Mouse (Mus musculus) MN1 (cell line): ENCODE measurements around the gene Blnk.

Experiments
- DNase-seq: peaks from one replicate; pipeline ENCODE4 v3.0.0-alpha.2; 2016; ENCODE audit warnings: low spot score

Blnk gene

DNA sequence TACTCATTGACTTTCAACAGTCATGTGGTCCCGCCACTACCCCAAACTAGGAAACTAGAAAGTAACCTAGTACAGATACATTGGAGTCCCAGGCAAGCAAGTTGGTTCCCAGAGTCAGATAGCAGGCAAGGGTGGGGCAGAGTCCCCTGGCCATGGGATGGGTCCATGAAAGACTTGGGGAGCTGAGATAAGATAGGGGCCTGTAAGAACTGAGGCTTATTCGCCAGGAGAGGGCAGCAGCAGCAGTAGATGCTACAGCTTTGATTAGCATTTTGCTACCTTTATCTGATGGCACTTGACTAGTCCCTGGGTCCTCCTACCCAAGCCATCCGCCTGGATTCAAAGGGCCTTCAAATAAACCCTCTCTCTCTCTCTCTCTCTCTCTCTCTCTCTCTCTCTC is 5.2 kb upstream of the Blnk start:
- DNase-seq: no peak

DNA sequence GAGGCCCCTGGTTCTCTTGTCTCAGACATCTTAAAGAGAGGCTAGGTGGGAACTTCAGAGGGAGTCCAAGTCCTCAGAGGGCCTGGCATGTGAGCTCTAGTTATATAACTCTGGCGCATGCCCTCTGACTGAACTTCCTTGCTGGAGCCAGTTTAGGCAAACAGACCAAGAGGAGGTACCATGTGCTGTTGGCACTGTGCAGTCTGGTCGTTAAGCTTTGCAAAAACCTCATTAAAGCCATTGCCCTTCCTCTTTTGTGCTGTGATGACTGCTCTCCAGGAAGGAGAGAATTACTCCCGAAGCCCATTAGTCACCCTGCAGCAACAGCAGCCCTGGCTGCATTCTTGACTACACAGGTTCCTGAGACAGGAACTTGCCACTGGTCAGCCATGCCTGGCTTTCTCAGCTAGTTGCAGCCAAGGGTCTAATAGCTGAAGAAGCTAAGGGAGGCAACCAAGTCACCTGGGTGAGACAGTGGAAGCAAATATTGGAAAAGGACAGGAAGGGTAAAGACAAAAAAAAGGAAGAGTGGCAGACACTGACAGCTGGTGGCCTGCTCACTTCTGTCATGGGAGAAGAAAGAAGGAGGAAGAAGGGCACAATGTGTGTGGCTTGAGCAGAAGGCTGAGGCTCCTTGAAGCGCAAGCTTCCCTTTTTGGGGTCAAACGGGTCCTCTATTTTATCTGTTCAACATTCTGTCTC is 4.3 kb upstream of the Blnk start:
- DNase-seq: no peak

DNA sequence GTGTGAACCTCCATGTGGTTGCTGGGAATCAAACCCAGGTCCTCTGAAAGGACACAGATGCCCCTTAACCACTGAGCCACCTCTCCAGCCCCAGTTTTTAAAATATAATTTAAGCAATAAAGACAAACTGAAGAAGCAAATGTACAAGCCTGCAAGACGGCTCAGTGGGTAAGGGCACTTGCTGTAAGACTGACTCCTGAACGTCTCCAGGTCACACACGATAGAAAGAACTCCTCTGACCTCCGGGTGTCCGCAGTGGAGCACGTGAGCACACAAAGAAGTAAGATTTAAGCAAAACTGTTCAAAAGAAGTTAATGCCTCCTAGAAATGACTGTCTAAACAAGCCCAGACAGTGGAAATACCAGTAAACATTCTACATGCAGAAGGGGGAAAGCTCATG is 2.4 kb upstream of the Blnk start:
- DNase-seq: no peak

DNA sequence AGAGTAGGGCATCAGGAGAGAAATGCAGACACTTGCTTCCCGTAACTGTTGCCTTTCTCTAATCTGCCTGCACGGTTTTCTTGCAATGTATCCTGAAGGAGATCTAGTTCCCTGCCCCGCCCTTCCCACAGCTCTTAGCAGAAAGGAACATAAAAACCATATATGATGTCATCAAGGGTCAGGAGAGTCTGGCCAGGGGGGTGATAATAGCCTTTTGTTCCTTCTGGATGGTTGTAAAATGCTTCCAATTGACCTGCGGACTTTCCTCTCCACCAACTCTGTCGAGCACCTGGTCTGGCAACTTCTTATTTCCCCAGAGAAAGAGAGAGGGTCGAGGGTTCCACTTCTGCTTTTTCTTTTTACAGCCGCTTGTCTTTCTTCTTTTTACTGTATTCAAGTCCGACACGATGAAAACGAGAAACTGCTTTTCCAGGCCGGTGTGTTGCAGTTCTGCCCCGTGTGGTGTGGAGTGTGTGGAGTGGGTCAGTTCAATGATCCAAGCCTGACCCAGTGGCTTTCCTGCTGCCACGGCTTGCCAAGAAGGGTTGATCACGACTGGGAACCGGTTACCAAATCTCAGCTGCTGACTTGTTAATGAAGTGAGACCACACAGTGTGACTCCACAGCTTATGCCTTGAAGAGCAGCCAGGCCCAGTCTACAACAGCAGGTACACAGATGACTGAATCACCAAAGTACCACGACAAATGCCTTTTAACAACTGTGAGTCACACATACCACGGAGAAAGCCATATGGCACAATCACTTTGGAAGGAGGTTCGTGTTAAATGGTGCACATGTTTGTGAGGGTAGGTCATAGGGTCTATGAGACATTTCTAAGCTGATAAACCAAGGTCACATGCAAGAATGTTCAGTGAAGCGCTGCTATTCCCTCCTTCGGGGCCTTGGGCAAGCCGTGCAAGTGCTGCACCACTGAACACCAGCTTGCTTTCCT is 1.4 kb upstream of the Blnk start:
- no peak for DNase-seq

DNA sequence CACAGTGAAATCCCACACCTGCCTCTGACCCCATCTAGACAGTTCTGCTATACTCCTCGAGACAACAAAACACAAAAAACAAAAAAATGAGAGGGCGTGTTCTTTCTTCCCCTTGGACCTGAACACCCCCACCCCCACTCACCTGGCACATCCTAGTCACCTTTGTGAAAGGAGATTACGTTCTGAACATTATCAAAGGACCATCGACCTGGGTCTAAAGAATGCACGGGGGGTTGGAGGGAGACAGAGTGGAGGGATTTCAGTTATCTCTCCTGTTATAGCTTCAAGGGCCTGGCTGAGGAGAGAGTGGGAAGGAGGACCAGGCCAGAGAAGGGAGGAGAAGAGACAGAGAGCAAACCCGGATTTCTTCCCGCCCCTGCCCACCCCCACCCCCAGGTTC is 576 bp upstream of the Blnk start:
- DNase-seq: no peak

DNA sequence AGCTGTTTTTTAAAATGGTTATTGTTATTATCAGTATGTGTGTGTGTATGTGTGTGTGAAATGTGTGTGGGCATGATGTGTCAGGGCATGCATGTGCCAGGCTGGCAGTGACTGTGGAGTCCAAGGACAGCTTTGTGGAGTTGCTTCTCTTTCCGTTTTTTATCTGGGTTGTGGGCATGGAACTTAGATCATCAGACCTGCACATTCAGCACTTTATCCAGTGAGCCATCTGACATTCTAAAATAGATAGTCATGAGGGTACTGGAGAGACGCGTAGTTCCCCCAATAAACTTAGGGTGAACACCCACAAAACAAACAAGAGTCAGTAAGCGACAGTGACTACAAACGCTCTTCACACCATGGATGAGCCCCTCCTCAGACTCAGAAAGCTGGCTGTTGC is 979 bp downstream of the Blnk start:
- DNase-seq: no peak

DNA sequence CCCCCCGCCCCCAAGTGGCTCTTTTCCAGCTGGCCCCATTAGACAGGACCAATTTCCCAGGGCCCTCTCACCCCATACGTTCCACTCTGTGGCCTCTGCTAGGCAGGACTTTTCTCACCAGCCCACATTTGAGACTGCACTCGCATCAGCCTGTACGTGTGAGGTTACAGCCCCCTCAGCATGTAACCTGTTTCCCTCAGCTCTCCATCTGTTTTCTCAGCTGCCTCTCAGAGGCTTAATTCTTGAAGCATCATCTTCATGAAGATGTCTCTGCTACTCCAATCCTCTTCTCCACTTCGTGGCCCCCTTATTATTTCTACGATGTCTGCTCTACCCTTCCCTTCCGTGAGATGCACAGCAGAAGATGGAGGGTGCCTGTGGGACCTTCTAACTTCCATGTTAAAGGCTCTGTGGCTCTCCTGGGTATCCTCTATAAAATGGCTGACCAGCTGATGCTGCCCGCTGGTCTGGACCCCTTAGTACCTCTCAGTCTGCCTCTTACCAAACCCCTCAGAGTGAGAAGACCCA is 1.8 kb downstream of the Blnk start:
- no peak for DNase-seq

DNA sequence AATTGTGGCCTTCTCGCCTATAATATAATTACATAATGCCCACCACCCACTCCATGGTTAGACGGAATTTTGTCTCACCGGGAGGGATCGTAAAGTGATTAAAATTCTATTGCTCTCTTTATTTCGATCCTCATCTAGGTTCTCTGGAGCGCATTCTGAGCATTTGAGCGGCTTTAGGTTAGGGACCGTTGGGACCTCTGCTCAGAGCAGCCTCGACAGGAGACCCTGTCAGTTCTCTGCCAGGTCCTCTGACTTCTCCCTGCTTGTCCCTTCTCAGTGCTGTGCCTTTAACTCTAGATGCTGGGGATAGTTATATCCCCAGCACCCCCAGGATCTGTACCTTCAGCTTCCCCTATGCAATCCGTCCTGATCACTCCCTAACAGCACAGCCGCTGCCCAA is 2.2 kb downstream of the Blnk start:
- DNase-seq: no peak

DNA sequence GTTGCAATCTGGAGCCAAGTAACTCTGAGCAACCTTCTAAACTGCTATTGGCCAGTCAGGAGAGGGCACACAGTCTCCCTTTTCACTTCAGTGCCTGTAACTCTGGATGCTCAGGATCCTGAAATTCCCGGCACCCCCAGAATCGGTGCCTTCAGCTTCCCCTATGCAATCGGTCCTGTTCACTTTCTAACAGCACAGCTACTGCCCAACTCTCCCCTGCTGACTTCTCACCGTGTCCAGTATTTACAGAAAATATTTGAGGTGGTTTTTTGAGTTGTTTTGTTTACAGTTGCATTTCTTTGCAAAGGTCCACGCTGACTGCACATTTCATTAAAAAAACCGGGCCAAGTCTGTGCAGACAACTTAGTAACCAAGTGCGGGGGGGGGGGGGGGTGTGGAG is 2.7 kb downstream of the Blnk start:
- DNase-seq: no peak

DNA sequence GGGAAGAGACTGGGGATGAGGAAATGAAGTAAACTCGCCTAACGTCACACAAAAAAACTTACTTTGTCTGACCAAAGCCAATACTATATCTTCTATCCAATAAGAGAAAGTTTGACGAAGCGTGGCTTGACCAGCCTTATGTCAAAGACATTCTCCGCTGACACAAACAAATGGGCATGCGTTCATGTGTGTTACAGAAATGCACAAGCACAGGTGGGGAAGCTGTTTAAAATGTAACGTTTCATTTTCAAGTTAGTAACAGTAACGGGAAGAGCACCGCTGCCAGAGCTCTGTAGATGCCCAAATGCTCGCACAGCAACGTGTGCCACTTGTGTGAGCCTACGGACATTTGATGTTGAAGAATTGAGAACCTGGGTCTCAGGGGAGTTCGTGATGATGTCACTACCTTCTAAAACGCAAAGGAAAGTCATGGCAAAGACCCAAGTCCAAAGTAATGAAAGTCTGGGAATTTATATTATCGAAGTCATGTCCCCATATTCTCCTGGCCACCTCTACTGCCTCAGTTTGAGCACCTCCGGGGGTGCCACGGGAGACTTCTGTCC is 3.5 kb downstream of the Blnk start:
- no peak for DNase-seq

DNA sequence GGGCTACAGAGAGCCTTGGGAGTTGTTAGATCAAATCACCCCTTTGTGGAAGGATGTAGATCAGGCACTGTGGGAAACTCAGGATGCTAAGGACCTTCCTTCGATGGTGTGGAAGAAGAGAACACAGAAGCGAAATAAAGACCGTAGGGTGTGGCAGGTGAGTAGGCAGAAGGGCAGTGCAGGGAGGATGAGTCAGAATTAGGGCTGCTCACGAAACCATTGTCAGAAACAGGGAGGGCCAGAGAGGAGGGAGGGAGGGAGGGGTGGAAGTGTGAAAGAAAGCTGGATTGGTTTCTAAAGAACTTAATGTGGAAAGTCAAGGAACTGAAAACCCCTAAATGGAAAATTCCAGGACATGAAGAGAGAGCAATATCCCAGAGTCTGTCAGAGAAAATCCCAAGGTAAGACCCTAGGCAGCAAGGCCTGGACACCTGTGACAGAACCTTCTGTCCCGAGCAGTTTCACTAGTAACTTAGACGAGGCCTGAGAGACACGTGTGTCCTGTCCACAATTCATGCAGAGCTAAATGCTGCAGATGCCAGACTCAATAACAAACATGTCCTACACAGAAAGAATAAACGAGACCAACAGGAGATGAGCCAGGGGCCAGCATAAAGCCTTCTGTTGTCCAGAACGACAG is 4.3 kb downstream of the Blnk start:
- DNase-seq: no peak

DNA sequence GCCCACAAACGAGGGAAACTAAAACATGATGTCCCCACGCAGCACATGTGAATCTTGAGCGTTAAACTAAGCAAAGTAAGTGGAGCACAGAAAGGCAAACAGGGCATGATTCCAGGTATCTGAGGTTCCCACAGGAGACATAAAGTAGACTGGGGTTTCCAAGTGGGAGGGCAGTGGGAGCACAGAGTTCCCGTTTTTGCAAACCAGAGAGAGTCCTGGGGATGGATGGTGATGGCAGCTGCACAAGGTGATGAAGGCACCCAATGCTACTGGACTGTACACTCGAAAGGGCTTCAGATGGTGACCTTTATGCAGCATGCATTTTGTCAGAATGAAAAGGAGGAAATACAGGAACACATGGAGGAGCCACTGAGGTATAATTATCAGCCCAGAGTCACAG is 5.5 kb downstream of the Blnk start:
- DNase-seq: no peak

DNA sequence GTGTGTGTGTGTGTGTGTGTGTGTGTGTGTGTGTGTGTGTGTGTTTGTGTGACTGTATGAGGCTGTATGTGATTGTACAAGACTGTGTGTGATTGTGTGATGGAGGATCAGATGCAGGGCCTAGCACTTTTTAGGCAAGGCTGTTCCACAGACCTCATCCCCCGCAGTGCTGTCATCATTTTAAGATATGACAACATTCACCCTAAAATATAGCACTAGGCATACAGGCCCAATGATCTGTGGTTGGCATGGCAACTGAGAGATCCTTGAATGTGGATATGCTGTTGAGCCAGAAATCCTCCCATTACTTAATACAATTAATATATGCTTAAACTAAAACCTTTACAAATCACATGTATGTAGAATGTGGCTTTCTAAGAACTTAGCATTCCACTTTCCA is 9.8 kb downstream of the Blnk start:
- DNase-seq: no peak

DNA sequence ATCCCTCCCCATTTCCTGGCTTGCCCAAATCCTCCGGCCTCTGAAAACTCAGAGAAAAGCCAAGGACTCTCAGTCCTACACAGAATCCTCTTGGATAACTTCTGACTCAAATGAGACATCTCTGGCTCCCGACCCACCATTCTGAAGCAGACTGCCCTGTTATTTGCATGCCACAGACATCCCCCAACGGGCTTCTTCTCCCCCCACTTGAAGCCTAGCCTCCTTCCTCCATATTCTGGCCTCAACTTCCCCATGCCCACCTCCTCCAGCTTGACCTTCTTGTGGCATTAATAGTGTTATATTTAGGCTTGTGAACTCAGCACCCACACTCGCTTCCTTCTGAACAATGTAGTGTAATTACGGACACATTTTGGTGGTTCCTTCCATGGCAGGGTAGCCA is 13.7 kb downstream of the Blnk start:
- no peak for DNase-seq

DNA sequence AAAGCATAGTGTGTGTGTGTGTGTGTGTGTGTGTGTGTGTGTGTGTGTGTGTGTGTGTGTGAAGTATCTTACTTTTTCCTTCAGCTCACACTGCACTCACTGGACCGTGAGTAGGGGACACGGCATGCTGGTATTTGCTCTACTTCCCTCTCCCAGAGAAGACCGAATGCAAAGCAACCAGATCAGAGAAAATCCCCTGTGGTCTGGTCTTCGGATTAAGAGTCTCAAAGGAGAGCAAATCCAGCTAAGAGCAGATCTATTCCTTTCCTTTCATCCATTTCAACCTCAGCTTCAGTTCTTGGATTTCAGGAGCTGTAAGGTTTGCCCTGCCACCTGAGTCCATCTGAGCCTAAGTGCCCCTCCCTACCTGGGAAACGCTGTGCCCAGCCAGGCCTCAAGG is 16.3 kb downstream of the Blnk start:
- DNase-seq: no peak

DNA sequence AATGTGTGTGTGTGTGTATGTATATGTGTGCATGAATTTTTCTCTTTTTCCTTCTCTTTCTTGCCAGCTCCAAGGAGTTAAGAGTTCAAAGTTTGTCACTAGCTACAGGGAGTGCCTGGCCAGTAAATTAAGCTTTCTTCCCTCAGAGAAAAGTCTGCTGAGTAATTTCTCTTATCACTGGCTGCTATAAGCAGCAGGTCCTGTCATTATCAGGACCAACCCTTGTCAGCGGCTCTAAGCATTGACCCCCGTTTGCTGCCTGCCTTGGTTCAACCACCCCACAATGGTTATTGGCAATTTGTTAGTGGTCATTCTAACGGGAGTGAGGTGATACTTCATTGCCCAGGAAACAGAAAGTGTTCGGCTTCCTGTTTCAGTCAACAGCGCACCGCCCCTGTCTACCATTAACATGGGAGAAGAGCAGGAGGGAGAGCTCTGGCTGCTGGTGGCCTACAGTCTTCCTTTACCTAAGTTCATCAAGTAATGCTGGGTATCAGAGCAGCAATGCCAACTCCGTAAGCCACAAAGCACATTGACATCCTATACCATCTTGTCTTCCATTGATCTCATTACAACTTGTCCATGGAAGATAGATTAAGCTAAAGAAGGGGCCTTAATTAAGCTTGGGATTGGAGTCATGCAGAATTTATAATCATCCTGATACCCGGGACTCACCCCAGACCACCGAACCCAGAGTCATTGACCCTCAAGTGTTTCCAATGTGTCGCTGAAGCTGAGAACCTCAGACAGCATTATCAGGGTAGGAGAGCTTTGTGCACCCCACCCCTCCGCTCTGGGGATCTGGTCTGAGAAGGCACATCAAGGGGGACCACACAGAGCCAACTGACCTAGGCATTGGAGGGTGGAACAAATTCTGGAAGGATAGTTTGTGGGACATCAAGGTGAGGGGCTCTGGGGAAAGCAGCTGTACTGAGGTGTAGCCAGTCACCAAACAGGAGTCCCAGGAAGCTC is 17.1 kb downstream of the Blnk start:
- DNase-seq: no peak

DNA sequence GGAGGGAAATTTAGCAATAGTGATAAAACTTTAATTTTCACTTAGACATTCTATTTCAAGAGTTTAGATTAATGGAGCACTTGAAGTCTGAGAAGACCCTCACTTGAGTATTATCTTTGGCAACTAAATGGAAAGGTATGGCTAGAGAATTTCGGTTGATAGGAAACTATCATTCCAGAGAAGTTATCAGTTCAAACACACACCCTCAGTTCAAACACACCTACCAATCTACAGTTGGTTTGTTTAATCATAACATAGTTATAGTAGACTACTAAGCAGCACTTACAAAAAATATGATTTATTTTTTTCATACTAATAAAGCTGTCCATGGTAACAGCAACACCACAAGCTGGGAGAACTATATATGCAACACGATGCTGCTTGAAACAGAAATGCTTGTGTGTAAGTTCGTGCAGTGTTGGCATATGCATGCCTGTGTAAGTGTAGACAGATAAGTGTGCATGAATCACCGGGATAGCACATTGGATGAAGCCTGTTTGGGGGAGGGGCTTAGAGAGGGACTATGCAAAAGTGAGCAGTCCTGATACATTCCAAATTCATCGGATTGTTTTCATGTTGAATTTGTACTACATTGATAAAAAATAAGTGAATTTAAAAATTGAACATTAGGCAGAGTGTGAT is 22.9 kb downstream of the Blnk start:
- no peak for DNase-seq

DNA sequence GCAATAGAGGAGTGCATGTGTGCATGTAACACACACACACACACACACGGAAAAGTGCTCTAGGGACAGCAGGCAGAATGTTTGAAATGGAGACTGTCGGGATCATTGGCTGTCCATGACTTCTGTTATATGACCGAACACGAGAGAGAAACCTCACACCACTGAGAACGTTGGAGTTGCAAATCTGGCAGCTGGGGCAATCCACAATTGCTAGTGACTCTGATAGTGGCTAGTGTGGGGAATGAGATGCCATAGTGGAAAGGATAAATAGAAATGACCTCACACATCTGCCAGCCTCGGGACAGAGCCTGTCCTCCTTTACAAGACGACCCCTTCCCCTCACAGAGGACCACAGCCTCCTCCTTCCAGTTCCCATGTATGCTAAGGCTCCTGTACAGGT is 23.6 kb downstream of the Blnk start:
- DNase-seq: no peak

DNA sequence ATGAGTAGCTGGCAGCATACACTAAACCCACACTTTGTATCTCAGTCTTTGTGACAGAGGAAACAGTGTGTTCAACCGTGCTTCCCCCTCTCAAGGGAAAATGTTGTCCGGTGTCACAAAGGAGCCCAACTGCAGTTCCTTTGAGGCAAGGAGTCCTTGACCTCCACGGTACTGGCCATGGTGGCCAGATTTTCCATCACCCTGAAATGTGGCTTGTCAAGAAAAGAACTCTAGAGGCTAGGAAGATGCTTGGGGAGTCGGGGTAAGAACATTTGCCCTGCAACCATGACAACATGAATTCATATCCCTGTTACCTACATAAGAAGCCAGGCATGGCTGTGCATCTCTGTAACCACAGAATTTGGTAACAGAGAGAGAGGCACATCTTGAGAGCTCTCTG is 24.0 kb downstream of the Blnk start:
- no peak for DNase-seq

DNA sequence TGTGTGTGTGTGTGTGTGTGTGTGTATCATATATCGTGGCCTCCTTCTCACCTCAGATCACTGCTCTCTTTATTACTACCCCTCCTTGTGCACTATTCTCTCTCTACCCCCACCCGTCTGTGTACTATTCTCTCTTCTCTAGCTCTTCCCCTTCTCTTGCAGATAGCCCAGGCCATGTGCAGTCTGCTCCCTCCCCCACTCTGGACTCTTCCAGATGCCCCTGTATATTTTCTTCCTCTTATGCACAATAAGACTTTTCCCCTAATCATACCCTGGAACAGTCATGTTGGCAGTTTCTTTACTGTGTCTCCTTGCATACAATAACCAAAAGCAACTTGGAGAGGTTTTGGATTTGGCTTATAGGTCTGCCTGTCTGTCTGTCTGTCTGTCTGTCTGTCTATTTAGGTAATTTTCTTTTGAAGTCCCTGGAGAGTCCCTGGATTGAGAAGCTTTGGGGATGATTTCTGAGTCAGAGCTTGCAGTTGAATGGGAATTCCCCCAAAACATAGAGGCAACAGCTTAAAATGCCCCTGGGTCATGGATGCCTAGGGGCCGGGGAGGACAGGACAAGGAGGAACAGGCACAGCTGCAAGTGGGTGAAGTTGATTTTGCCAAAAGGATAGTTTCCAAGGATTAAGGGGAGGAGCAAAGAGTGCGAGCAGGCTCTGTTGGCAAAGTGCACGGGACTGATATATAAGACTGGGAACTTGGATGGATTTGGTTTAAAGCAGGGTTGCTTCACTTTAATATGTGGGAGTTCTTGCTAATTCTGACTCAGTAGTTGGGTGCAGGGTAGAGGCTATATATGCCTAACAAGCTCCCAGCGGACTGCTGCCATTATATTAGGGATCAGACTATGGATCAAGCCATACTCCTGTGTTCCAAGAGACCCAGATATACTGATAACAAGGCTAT is 29.1 kb downstream of the Blnk start:
- DNase-seq: no peak
